Mouse (Mus musculus) kidney, postnatal 4 days (tissue): ENCODE data around the gene Chgb.

Source experiments
- DNase-seq, 2 experiments: peaks; one replicate each; pipeline ENCODE4 v3.0.0; 2021; ENCODE audit warnings: mixed read lengths in 2 of 2

Gene Chgb

DNA sequence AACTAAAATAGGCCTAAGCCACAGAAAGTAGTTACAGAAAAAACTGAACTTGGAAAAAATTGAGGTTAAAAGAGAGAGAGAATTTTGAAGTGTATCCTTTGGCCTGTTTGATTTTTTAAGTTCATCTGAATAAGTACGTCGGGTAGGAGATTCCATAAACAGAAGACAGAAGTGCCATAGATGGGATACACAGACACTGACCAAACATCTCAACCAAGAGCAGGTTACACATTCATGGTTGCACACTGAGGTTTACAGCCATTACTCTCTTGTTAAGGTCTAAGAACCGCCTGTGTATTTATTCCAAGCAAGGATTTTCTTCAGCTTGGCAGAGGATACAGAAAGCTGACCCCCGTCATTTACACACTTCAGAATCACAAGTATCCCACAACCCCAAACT is at the start of gene Chgb:
Gene Chgb (plus strand): TSS at position 301 of the 400 bp plus-strand sequence.
- no peak for DNase-seq

- no peak for DNase-seq
These were observed 48.1 kb upstream of the Chgb start for GRCm38 (mm10) chr2:132732940-132733339.

GRCm38 (mm10) chr2:132733603-132734573 is 47.2 kb upstream of the Chgb start:
- no peak for DNase-seq

- no peak for DNase-seq
These were observed 42.2 kb upstream of the Chgb start for GRCm38 (mm10) chr2:132738816-132739432.

DNA sequence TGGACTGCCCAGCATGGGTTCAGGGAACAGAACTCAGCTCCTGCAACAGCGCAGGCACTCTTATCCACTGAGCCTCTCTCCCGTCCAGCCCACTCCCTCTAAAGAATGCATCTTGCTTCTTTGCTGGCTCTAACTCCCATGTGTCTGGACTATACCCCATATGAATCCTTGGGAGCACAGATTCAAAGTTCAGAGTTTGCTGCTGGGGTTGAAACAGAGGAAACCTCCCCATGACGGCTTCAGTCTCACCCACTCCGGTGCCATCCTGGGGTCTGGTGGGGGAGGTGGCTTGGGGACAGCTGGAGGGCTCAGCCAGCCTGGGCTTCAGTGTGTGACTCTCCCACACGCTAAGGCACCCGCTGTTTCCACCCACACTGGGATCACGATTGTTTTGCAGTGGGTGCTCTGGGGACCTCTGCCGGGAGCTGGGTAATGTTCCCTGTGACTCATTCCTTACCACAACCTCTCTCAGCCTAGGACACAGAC is 39.2 kb upstream of the Chgb start:
- peak; percentile 30 to 65 for DNase-seq

GRCm38 (mm10) chr2:132744866-132745265 is 36.2 kb upstream of the Chgb start:
- DNase-seq = no peak

DNA sequence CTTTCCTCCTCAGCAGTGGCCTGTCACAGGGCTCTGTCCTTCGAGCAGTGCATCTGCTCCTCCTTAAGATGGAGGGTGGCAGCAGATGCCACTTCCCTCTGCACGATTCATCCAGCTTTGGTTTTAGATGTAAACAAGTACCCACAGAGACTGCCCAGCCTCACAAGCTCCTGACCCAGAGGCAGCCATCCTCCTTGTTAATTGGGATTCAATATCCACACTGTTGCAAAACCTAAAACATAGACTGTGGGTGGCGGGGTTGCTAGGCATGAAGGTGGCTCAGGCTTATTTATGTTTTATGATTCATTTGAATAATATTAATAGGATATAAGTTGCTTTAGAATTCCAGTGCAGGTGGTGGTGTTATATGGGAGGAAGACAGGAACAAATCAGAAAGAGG is 35.0 kb upstream of the Chgb start:
- no peak for DNase-seq

GRCm38 (mm10) chr2:132750726-132751125 is 30.4 kb upstream of the Chgb start:
- DNase-seq = no peak

DNA sequence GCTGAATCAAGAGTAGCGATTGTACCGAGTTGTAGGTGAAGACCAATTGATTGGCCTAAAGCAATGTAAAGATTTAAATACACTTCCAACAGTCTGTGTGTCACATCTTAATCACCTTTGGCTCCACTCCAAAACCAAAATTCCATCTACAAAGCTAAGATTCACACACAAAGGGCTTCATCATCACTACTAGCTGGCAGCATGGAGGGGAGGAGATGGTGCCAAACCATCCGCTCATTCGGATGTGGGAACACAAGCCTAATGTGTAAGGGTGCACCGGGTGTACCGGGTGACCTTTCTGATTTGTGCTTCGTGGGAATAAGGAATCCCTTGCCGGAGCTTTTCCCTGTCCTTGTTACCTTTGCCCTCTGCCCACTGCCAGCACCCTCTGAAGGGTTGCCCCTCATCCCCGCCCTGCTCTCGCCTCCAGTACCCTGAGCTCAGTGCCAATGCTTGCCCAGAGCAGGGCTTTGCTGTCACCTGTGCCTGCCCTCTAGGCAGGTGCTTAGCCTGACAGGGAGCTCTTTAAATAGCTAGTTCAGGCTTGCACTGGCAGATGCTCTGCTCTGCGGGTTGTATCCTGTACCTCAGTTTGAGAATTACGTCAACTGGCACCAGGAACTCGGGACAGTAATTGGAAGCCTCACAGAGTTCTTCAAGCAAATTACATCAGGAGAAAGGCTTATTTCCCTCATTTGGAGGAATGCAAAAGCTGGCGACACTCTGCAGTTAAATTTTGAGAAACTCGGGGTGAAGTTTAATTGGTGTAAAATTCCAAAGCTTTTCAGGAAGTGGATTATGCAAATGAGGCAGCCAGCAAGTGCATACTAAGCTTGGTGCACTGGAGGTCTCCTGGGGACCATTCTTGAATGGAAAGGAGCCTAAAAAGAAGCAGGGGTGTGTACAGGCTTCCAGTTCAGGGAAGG is 29.7 kb upstream of the Chgb start:
- no peak for DNase-seq

DNA sequence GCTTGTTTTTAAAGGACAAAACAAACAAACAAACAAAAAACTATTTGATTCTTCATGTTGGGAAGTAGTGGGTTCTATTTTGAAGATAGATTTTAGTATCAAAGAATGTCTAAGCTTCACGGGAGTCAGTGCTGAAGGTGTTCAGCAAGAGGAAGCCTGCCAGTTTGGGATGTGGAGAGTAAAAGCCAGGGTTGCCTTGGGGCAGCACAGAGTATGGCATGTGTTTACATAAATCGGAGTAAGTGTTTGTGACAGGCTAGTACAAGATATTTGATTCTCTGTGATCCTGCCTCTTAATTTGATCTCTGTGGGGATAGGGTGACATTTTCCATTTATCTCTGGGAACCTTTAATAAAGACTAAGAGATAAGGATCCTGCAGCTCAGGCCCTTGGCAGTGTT is 28.7 kb upstream of the Chgb start:
- no peak for DNase-seq

DNA sequence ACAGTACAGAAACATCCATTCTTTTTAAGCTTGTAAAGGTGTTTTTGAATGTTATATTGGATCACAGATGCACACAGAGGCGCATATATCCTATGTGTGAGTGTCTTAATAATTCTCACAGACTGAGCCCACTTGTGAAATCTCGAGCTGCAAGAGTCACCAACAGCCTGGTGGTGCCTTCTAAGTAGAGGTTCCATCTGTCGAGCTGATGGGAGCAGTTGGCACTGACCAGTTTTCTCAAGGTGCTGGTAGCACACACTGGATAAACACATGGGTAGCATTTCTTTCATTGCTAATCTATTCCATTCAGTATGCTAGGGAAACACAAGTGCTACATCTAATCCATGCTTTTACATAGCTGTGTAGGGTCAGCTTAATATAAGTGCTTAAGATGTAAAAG is 27.9 kb upstream of the Chgb start:
- no peak for DNase-seq

GRCm38 (mm10) chr2:132757911-132758310 is 23.2 kb upstream of the Chgb start:
- no peak for DNase-seq

- no peak for DNase-seq
These were observed 10.3 kb upstream of the Chgb start for GRCm38 (mm10) chr2:132770822-132771221.

GRCm38 (mm10) chr2:132781439-132782068 is 476 bp downstream of the Chgb start:
- DNase-seq = peak; percentile 98

GRCm38 (mm10) chr2:132784039-132784438 is 3.0 kb downstream of the Chgb start:
- DNase-seq = no peak

DNA sequence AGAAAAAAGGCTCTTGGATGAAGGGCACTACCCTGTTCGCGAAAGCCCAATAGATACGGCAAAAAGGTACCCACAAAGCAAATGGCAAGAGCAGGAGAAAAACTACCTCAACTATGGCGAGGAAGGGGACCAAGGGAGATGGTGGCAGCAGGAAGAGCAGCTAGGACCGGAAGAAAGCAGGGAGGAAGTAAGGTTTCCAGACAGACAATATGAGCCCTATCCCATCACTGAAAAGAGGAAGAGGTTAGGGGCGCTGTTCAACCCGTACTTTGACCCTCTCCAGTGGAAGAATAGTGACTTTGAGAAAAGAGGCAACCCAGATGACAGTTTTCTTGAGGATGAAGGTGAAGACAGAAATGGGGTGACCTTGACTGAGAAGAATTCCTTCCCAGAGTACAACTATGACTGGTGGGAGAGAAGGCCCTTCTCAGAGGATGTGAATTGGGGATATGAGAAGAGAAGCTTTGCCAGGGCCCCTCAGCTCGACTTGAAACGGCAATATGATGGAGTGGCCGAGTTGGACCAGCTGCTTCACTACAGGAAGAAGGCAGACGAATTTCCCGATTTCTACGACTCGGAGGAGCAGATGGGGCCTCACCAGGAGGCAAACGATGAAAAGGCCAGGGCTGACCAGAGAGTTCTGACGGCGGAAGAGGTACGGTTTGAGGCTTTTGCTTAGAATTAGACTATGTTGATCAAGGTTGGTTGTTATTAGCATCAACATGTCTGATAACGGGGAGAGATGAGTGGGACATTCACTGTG is 12.5 kb downstream of the Chgb start:
- no peak for DNase-seq

- DNase-seq = no peak
These were observed 13.1 kb downstream of the Chgb start for GRCm38 (mm10) chr2:132794204-132794586.

DNA sequence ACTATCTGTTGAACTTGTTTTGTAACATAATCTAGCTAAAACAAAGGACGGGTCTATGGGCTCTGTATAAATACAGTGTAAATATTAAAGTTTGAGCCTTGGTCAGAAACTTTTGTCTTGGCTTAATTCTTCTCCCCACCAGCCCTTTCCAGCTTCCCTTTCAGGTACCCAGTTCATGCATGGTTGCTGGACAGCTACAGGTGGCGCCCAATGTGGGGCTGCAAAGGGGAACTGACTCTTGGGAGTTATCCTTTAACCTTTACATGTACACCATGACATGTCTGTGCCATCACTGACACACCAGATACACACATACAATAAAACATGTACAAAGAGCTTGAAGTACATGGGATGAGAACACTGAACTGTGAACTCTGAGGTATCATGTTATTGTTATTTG is 21.9 kb downstream of the Chgb start:
- no peak for DNase-seq

DNA sequence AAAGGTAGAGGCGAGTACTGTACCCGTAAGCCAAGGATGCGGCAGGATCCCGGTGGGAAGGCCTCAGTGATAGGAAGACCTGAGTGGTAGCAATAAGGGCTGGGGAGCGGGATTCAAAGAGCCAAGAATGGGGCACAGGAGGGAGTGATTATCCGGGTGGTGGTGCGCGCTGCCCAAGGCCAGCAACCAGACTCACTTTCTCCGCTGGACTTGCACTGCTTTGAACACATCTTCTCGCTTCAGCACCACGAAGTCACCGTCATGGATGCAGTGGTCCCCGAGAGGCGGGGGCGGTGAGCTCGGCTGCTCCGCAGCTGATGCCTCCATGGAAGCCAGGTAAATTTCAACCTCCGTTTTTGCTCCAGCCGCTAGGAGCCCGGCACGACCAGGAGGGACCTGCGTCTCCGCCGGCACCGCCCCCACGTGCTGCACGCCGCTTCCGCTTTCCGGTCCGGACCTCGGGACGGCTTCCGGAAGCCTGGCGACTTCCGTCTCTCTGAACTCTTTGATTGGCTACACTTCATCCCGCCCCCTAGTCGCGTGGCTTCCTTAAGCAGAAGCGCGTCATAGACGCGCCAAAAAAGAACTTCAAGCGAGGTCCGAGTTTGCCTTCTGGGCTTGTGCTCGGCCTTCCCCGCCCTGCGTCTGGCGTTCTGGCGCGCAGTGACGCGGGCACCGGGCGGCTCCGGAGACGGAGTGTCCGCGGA is 34.7 kb downstream of the Chgb start, which contains the start of the genes Trmt6 and Mcm8:
Gene Trmt6 (minus strand): TSS at position 448 of the 707 bp plus-strand sequence.
Gene Mcm8 (plus strand): TSS at position 534 of the 707 bp plus-strand sequence.
- peak; percentile 94 to 96 for DNase-seq

DNA sequence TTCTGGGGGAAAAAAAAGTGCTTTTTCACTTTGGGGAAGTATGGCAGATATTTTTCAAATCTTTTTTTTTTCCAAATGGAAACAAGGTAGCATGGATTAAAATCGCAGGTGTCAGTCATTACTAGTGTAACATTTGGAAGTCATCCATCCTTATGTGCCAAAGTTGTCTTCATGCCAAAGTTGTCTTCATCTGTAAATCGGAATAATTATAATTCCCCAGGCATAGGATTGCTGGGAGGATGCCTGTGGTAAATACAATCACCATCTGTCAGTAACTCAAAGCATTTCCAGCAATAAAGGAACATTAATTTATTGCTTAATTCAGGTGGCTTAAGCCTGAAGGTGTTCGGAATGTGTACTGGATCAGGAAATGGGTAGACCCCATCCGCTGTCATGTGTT is 60.0 kb downstream of the Chgb start:
- DNase-seq = no peak
